Mouse (Mus musculus) layer of hippocampus, adult 2 months (tissue): ENCODE data around the gene Hist1h2bm. TPM values are rescaled to one million over a fixed set of nuclear protein-coding genes. Genes with fewer than 3 reads are reported as not detected.
A peak's percentile ranks its signal among the peaks of the same experiment; 100 is the strongest.
"Not testable (repeated sequence)": the region's sequence is repeated elsewhere in the genome, so short reads cannot be mapped to it uniquely, and the experiment has no call there.

Source experiments
- DNase-seq, 2 experiments: peaks; one replicate each; pipeline ENCODE4 v3.0.0; 2022; ENCODE audit warnings: low spot score in 2 of 2
- H3K27ac ChIP-seq: fragments of 200-600 bp; 2 replicates; pipeline ENCODE4 v1.8.1; 2022
- H3K4me3 ChIP-seq: fragments of 200-600 bp; 2 replicates; pipeline ENCODE4 v1.8.1; 2022; ENCODE audit warnings: mild to moderate bottlenecking
- CTCF ChIP-seq: fragments of 200-600 bp; conservative IDR thresholded peaks from 2 replicates; pipeline ENCODE4 v1.8.1; 2022; ENCODE audit warnings: antibody characterized with exemption, mild to moderate bottlenecking, moderate library complexity
- long read RNA-seq, 2 experiments: library from polyadenylated mRNA; stranded (forward); transcript quantifications; one replicate each; pipeline ENCODE4 v2.0.0; 2021; ENCODE audit warnings: borderline mapping rate in 2 of 2
- total RNA-seq, 2 experiments: library from RNA; stranded (reverse); gene quantifications; 2 replicates each; pipeline ENCODE4 v1.2.3; 2021

Gene Hist1h2bm
- 1 to 10 TPM; 4.2 to 8.2 TPM for total RNA-seq
- long read RNA-seq, experiment 1: 0 reads
- long read RNA-seq, experiment 2: 0 reads

- peak; percentile 53 to 81 for DNase-seq
- H3K27ac ChIP-seq: peak within 1 kb of the TSS; percentile 57; the same call in 1 of the 2 replicates
Observed at GRCm38 (mm10) chr13:21721757-21722372, at the start of gene Hist1h2bm. Gene Hist1h2bm, plus strand, starts transcription at chr13:21722044.

GRCm38 (mm10) chr13:21677305-21677704 lies 44.5 kb upstream of the Hist1h2bm start, which contains the start of gene Olfr1360:
Gene Olfr1360, minus strand, starts transcription at chr13:21677405.
- DNase-seq: no peak
- no peak for TF ChIP-seq CTCF
- no peak within 1 kb of the TSS for H3K27ac ChIP-seq

More at GRCm38 (mm10) chr13:21721757-21722372, at the start of gene Hist1h2bm:
- peak within 1 kb of the TSS; percentile 54 for H3K4me3 ChIP-seq

GRCm38 (mm10) chr13:21697811-21698210 lies 24.0 kb upstream of the Hist1h2bm start, which contains the start of gene Olfr1359:
Gene Olfr1359, plus strand, starts transcription at chr13:21698111.
- H3K27ac ChIP-seq: no peak within 1 kb of the TSS
- no peak for TF ChIP-seq CTCF
- H3K4me3 ChIP-seq: no peak within 1 kb of the TSS
- no peak for DNase-seq

More at GRCm38 (mm10) chr13:21677305-21677704, 44.5 kb upstream of the Hist1h2bm start, which contains the start of gene Olfr1360:
- H3K4me3 ChIP-seq: no peak within 1 kb of the TSS

GRCm38 (mm10) chr13:21706669-21707068 lies 15.2 kb upstream of the Hist1h2bm start:
- H3K27ac ChIP-seq: no peak overlapping the region
- no peak for DNase-seq
- H3K4me3 ChIP-seq: no peak overlapping the region
- no peak for TF ChIP-seq CTCF

GRCm38 (mm10) chr13:21710031-21710711 lies 11.7 kb upstream of the Hist1h2bm start:
- peak overlapping the region; percentile 68 for H3K4me3 ChIP-seq
- TF ChIP-seq CTCF: peak; percentile 95
- peak overlapping the region; percentile 83 for H3K27ac ChIP-seq
- peak; percentile 87 to 92 for DNase-seq

GRCm38 (mm10) chr13:21710821-21711525 lies 10.9 kb upstream of the Hist1h2bm start:
- peak overlapping the region; percentile 68 for H3K4me3 ChIP-seq
- DNase-seq: peak; percentile 76 to 83
- no peak for TF ChIP-seq CTCF
- peak overlapping the region; percentile 83 for H3K27ac ChIP-seq

- no peak for DNase-seq
- TF ChIP-seq CTCF: no peak
- Histone ChIP-seq H3K4me3 (peak overlapping the region; percentile 68), H3K27ac (no peak overlapping the region)
Observed at GRCm38 (mm10) chr13:21711698-21712097, 10.1 kb upstream of the Hist1h2bm start.

- peak in 1 of 2 experiments; percentile 69 for DNase-seq
- Histone ChIP-seq H3K4me3 (peak overlapping the region; percentile 55), H3K27ac (no peak overlapping the region)
- peak; percentile 99 for TF ChIP-seq CTCF
Observed at GRCm38 (mm10) chr13:21714725-21715124, 7.1 kb upstream of the Hist1h2bm start.

GRCm38 (mm10) chr13:21715131-21715863 lies 6.5 kb upstream of the Hist1h2bm start:
- Histone ChIP-seq H3K27ac (peak overlapping the region; percentile 83), H3K4me3 (peak overlapping the region; percentile 55)
- no peak for DNase-seq
- no peak for TF ChIP-seq CTCF

GRCm38 (mm10) chr13:21715864-21716539 lies 5.8 kb upstream of the Hist1h2bm start, which contains the start of the genes Hist1h2bl and Hist1h2ai:
Gene Hist1h2bl, minus strand, starts transcription at chr13:21716143.
Gene Hist1h2ai, plus strand, starts transcription at chr13:21716422.
- peak within 1 kb of the TSS; percentile 58 for H3K4me3 ChIP-seq
- peak; percentile 84 to 94 for DNase-seq
- peak within 1 kb of the TSS; percentile 86 for H3K27ac ChIP-seq

- DNase-seq: not testable (repeated sequence)
- Histone ChIP-seq H3K27ac (peak overlapping the region; percentile 86), H3K4me3 (peak overlapping the region; percentile 58)
Observed at GRCm38 (mm10) chr13:21716540-21717391, 5.1 kb upstream of the Hist1h2bm start.

GRCm38 (mm10) chr13:21717397-21718357 lies 4.2 kb upstream of the Hist1h2bm start, which contains the start of gene Hist1h3h:
Gene Hist1h3h, plus strand, starts transcription at chr13:21717659.
- peak within 1 kb of the TSS; percentile 86 for H3K27ac ChIP-seq
- DNase-seq: peak; percentile 87 to 93
- peak within 1 kb of the TSS; percentile 58 for H3K4me3 ChIP-seq
